Mouse (Mus musculus) forebrain, postnatal 0 days (tissue): ENCODE data around the gene Fscn3. TPM values are rescaled to one million over a fixed set of nuclear protein-coding genes. Genes with fewer than 3 reads are reported as not detected.

Experiments
- ATAC-seq: fragments of 200-750 bp; cut with Nextera tagmentation; 2 replicates; pipeline ENCODE4 v1.8.0; 2017; ENCODE audit warnings: mild to moderate bottlenecking, moderate library complexity
- DNase-seq: peaks from one replicate; pipeline ENCODE4 v3.0.0-alpha.2; 2015
- H3K27ac ChIP-seq: fragments of 300-500 bp; sonication (generic); 2 replicates; pipeline ENCODE4 v1.5.1; 2014; ENCODE audit warnings: low read depth, mild to moderate bottlenecking, antibody characterized with exemption, low read length, moderate library complexity, mixed read lengths
- H3K27me3 ChIP-seq: fragments of 300-500 bp; sonication (generic); 2 replicates; pipeline ENCODE4 v1.6.1; 2014; ENCODE audit warnings: mild to moderate bottlenecking, low read length, mixed read lengths; ENCODE audit not compliant: insufficient read depth
- H3K36me3 ChIP-seq: fragments of 300-500 bp; sonication (generic); 2 replicates; pipeline ENCODE4 v1.6.1; 2014; ENCODE audit warnings: mild to moderate bottlenecking, moderate library complexity; ENCODE audit not compliant: insufficient read depth
- H3K4me1 ChIP-seq: fragments of 300-500 bp; sonication (generic); 2 replicates; pipeline ENCODE4 v1.6.1; 2014; ENCODE audit warnings: antibody characterized with exemption; ENCODE audit not compliant: insufficient read depth
- H3K4me2 ChIP-seq: fragments of 300-500 bp; sonication (generic); 2 replicates; pipeline ENCODE4 v1.6.1; 2014; ENCODE audit warnings: low read depth, mild to moderate bottlenecking, moderate library complexity
- H3K4me3 ChIP-seq: fragments of 300-500 bp; sonication (generic); 2 replicates; pipeline ENCODE4 v1.5.1; 2014; ENCODE audit warnings: low read depth, low read length, mixed read lengths
- H3K9ac ChIP-seq: fragments of 300-500 bp; sonication (generic); 2 replicates; pipeline ENCODE4 v1.6.1; 2014; ENCODE audit warnings: mild to moderate bottlenecking
- H3K9me3 ChIP-seq: fragments of 300-500 bp; sonication (generic); 2 replicates; pipeline ENCODE4 v1.6.1; 2016; ENCODE audit warnings: low read length
- CTCF ChIP-seq: sonication (generic); IDR thresholded peaks from 2 replicates; pipeline ENCODE4 v1.5.1; 2016; ENCODE audit warnings: antibody characterized with exemption, control low read depth, low read depth
- WGBS: fragments of 180-500 bp; shearing (Covaris S2); extraction: QIAGEN DNeasy Blood & Tissue Kit; methylation state at CpG from one replicate; pipeline ENCODE4 v1.1.7; 2014; 5-methylcytosine and 5-hydroxymethylcytosine counted together
- polyA plus RNA-seq: library from polyadenylated mRNA; unstranded; fragments of >200 nt; fragmentation: Nextera tagmentation; extraction: Ambion mirVana; gene quantifications from 2 replicates; pipeline ENCODE4 v1.2.1, GENCODE M21; 2015
- total RNA-seq: library from RNA; depleted of rRNA; stranded (reverse); fragments of >200 nt; gene quantifications from 2 replicates; pipeline ENCODE4 v1.2.3, GENCODE M21; 2014

Fscn3 gene
- total and polyA plus RNA-seq, 2 experiments from 2014 or later = 0.19 TPM; not detected in 1

GRCm38 (mm10) chr6:28419673-28420072, 7.9 kb upstream of the Fscn3 start:
- Histone ChIP-seq H3K4me3 (no peak overlapping the region), H3K36me3 (peaks cover 32% of the 10 kb centered on the region), H3K27me3 (no peaks in the 10 kb centered on the region), H3K9ac (no peak overlapping the region), H3K9me3 (no peaks in the 10 kb centered on the region), H3K27ac (no peak overlapping the region), H3K4me1 (peaks cover 22% of the 10 kb centered on the region), H3K4me2 (peak overlapping the region; percentile 93)
- ATAC-seq (no peak), DNase-seq (no peak)
- no peak for TF ChIP-seq CTCF
- 78% methylated on average over 2 of the region's 2 CpGs for WGBS

GRCm38 (mm10) chr6:28420361-28420760, 7.2 kb upstream of the Fscn3 start:
- no peak for DNase-seq
- peaks cover 24% of the 10 kb centered on the region for H3K4me1 ChIP-seq
- H3K27ac ChIP-seq = no peak overlapping the region
- no peaks in the 10 kb centered on the region for H3K9me3 ChIP-seq
- 84% methylated on average over 17 of the region's 17 CpGs for WGBS
- H3K4me2 ChIP-seq = peak overlapping the region; percentile 93
- H3K4me3 ChIP-seq = peak overlapping the region; percentile 69
- H3K9ac ChIP-seq = 0 out of 2 replicates have a peak overlapping the region, but pooled peaks have one; percentile 67
- ATAC-seq = no peak
- H3K36me3 ChIP-seq = peaks cover 31% of the 10 kb centered on the region
- H3K27me3 ChIP-seq = no peaks in the 10 kb centered on the region
- TF ChIP-seq CTCF = no peak

GRCm38 (mm10) chr6:28420865-28421264, 6.7 kb upstream of the Fscn3 start:
- no peak for TF ChIP-seq CTCF
- Histone ChIP-seq H3K27ac (0 out of 2 replicates have a peak overlapping the region, but pooled peaks have one; percentile 1), H3K4me2 (peak overlapping the region; percentile 93), H3K36me3 (peaks cover 31% of the 10 kb centered on the region), H3K27me3 (no peaks in the 10 kb centered on the region), H3K4me3 (peak overlapping the region; percentile 69), H3K9ac (peak overlapping the region; percentile 67), H3K9me3 (no peaks in the 10 kb centered on the region), H3K4me1 (peaks cover 24% of the 10 kb centered on the region)
- 23% methylated on average over 13 of the region's 13 CpGs for WGBS
- ATAC-seq (no peak), DNase-seq (no peak)

- H3K27ac ChIP-seq = 0 out of 2 replicates have a peak overlapping the region, but pooled peaks have one; percentile 1
- ATAC-seq (peak; percentile 90), DNase-seq (peak; percentile 92)
- peaks cover 35% of the 10 kb centered on the region for H3K36me3 ChIP-seq
- H3K4me3 ChIP-seq = peak overlapping the region; percentile 69
- WGBS = under 1% methylated on average over 26 of the region's 27 CpGs
- peak; percentile 79 for TF ChIP-seq CTCF
- no peaks in the 10 kb centered on the region for H3K9me3 ChIP-seq
- peaks cover 24% of the 10 kb centered on the region for H3K4me1 ChIP-seq
- peak overlapping the region; percentile 93 for H3K4me2 ChIP-seq
- no peaks in the 10 kb centered on the region for H3K27me3 ChIP-seq
- peak overlapping the region; percentile 67 for H3K9ac ChIP-seq
Observed at GRCm38 (mm10) chr6:28421469-28422000, 6.1 kb upstream of the Fscn3 start.

GRCm38 (mm10) chr6:28422651-28423290, 4.8 kb upstream of the Fscn3 start:
- 69% methylated on average over 15 of the region's 15 CpGs for WGBS
- H3K9ac ChIP-seq = no peak overlapping the region

GRCm38 (mm10) chr6:28423313-28423712, 4.3 kb upstream of the Fscn3 start, which contains the start of gene Arf5:
Gene Arf5 (plus strand): TSS chr6:28423560.
- Histone ChIP-seq H3K27ac (peak within 1 kb of the TSS; percentile 80), H3K9ac (peak within 1 kb of the TSS; percentile 97), H3K27me3 (no peaks in the 10 kb centered on the region), H3K4me1 (peaks cover 24% of the 10 kb centered on the region), H3K36me3 (peaks cover 32% of the 10 kb centered on the region), H3K4me3 (peak within 1 kb of the TSS; percentile 86), H3K4me2 (peak within 1 kb of the TSS; percentile 74), H3K9me3 (no peaks in the 10 kb centered on the region)
- 4% methylated on average over 31 of the region's 42 CpGs for WGBS
- ATAC-seq = peak; percentile 81
- no peak for TF ChIP-seq CTCF
- DNase-seq = peak; percentile 92

More at GRCm38 (mm10) chr6:28422651-28423290, 4.8 kb upstream of the Fscn3 start:
- no peak for ATAC-seq
- Histone ChIP-seq H3K36me3 (peaks cover 38% of the 10 kb centered on the region), H3K4me1 (peaks cover 24% of the 10 kb centered on the region), H3K9me3 (no peaks in the 10 kb centered on the region), H3K4me2 (peak overlapping the region; percentile 74), H3K4me3 (peak overlapping the region; percentile 86), H3K27ac (peak overlapping the region; percentile 80; the same call in 1 of the 2 replicates), H3K27me3 (no peaks in the 10 kb centered on the region)
- TF ChIP-seq CTCF = no peak
- no peak for DNase-seq
